Mouse (Mus musculus) stomach, embryonic 16.5 days (tissue): ENCODE measurements around the gene Tmem238l. TPM values are rescaled to one million over a fixed set of nuclear protein-coding genes. Genes with fewer than 3 reads are reported as not detected.

Source experiments
- ATAC-seq: fragments of 200-750 bp; cut with Nextera tagmentation; 2 replicates; pipeline ENCODE4 v1.8.0; 2017; ENCODE audit warnings: moderate number of reproducible peaks, moderate TSS enrichment; ENCODE audit not compliant: insufficient read depth, low FRiP score
- H3K27ac ChIP-seq: fragments of 300-500 bp; sonication (generic); 2 replicates; pipeline ENCODE4 v1.5.1; 2014; ENCODE audit warnings: low read length
- H3K27me3 ChIP-seq: fragments of 300-500 bp; sonication (generic); 2 replicates; pipeline ENCODE4 v1.6.1; 2014; ENCODE audit warnings: low read length, control low read depth, mixed read lengths; ENCODE audit not compliant: control insufficient read depth, insufficient read depth
- H3K36me3 ChIP-seq: fragments of 300-500 bp; sonication (generic); 2 replicates; pipeline ENCODE4 v1.6.1; 2014; ENCODE audit warnings: low read length; ENCODE audit not compliant: control insufficient read depth, insufficient read depth
- H3K4me1 ChIP-seq: fragments of 300-500 bp; sonication (generic); 2 replicates; pipeline ENCODE4 v1.6.1; 2014; ENCODE audit warnings: low read length, control low read depth, mixed read lengths; ENCODE audit not compliant: control insufficient read depth, insufficient read depth
- H3K4me2 ChIP-seq: fragments of 300-500 bp; sonication (generic); 2 replicates; pipeline ENCODE4 v1.6.1; 2014; ENCODE audit warnings: low read depth, low read length, mixed read lengths
- H3K4me3 ChIP-seq: fragments of 300-500 bp; sonication (generic); replicated peaks from 2 replicates; pipeline ENCODE4 v1.5.1; 2014; ENCODE audit warnings: mild to moderate bottlenecking, low read length
- H3K9ac ChIP-seq: fragments of 300-500 bp; sonication (generic); 2 replicates; pipeline ENCODE4 v1.6.1; 2014; ENCODE audit warnings: low read length
- H3K9me3 ChIP-seq: fragments of 300-500 bp; sonication (generic); replicated peaks from 2 replicates; pipeline ENCODE4 v1.6.1; 2016; ENCODE audit warnings: low read length, control low read depth; ENCODE audit not compliant: control insufficient read depth
- WGBS: fragments of 180-500 bp; shearing (Covaris S2); extraction: QIAGEN DNeasy Blood & Tissue Kit; methylation state at CpG from one replicate; pipeline ENCODE4 v1.1.7; 2014; 5-methylcytosine and 5-hydroxymethylcytosine counted together
- polyA plus RNA-seq: library from polyadenylated mRNA; unstranded; fragments of >200 nt; fragmentation: Nextera tagmentation; extraction: Ambion mirVana; gene quantifications from 2 replicates; pipeline ENCODE4 v1.2.1, GENCODE M21; 2015

Gene Tmem238l
- polyA plus RNA-seq, 1 experiment from 2014 or later: 1.0 TPM

DNA sequence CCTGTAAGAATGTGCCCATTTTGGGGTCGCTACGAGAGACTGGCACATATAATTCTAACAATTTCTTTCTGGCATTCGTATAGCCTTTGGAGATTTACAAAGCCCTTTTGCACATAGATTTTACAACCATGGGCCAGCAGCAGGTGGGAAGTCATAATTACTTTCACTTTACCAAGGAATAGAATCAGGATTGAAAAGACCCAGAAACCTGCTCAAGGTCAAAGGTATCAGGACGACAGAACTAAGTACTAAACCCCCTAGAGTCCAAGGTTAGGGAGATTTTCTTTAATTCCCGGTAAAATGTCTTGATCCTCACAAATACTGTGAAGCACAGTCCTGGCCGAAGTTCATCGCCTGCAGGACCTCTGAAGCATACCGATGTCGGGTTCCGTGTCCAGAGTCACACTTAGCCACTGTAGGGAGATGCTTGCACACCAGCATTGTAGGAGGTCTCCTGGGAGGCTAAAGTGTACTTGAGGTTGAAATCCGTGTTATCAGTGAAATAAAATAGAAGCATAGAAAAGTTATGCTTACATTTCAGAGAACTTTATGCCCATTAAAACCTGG lies 28.8 kb downstream of the Tmem238l start:
- peak overlapping the region; percentile 44 for H3K4me3 ChIP-seq
- WGBS: 31% methylated on average over 11 of the region's 11 CpGs
- H3K9ac ChIP-seq: peak overlapping the region; percentile 59
- peaks cover 21% of the 10 kb centered on the region for H3K4me1 ChIP-seq
- H3K27ac ChIP-seq: peak overlapping the region; percentile 90
- peak overlapping the region; percentile 53 for H3K4me2 ChIP-seq
- no peaks in the 10 kb centered on the region for H3K9me3 ChIP-seq
- no peaks in the 10 kb centered on the region for H3K36me3 ChIP-seq
- no peaks in the 10 kb centered on the region for H3K27me3 ChIP-seq
- no peak for ATAC-seq

DNA sequence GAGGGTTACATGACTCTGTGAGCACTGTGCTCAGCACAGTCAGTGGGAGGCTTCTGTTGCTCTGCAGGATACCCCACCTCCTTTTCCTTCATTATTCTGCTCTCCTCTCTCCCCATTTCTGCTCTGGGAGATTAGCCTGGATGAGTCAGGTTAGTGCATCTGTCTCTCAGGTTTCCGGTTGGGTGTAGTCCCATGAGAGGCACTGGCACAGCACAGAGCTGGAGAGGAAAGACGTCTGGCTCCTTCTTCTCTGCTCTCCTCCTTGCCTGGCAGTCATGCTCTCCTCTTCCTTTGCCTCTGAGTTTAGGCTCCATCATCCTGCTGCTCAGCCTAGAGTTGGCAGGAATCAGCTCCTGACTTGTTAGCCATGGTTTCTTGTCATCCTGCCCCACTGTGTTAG lies 35.7 kb downstream of the Tmem238l start:
- H3K36me3 ChIP-seq: no peaks in the 10 kb centered on the region
- WGBS: 76% methylated on average over 2 of the region's 2 CpGs
- no peak overlapping the region for H3K4me2 ChIP-seq
- H3K4me1 ChIP-seq: no peaks in the 10 kb centered on the region
- H3K9me3 ChIP-seq: no peaks in the 10 kb centered on the region
- no peak overlapping the region for H3K9ac ChIP-seq
- H3K4me3 ChIP-seq: no peak overlapping the region
- H3K27me3 ChIP-seq: no peaks in the 10 kb centered on the region
- ATAC-seq: no peak
- H3K27ac ChIP-seq: no peak overlapping the region

DNA sequence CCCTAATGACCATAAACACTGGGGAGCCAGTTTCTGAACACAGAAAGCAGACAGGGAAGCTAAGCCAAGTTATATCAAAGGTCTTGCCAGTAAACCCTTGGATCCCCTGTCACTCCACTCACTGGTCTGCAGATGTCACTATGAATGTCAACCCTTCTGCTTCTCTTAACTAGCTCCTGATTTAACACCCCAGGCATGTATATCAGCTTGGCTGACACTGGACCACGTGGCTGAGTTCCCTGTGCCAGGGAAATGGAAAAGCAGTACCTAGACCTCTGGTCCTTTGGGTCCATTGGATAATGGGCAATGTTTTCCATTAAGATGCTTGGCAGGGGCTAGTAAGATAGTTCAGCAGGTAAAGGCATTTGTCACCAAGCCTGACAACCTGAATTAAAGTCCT lies 37.2 kb downstream of the Tmem238l start:
- no peak overlapping the region for H3K4me2 ChIP-seq
- H3K4me3 ChIP-seq: no peak overlapping the region
- WGBS: 36% methylated on average over 1 of the region's 1 CpGs
- H3K4me1 ChIP-seq: no peaks in the 10 kb centered on the region
- ATAC-seq: no peak
- H3K36me3 ChIP-seq: no peaks in the 10 kb centered on the region
- no peaks in the 10 kb centered on the region for H3K9me3 ChIP-seq
- no peaks in the 10 kb centered on the region for H3K27me3 ChIP-seq
- no peak overlapping the region for H3K9ac ChIP-seq
- no peak overlapping the region for H3K27ac ChIP-seq

DNA sequence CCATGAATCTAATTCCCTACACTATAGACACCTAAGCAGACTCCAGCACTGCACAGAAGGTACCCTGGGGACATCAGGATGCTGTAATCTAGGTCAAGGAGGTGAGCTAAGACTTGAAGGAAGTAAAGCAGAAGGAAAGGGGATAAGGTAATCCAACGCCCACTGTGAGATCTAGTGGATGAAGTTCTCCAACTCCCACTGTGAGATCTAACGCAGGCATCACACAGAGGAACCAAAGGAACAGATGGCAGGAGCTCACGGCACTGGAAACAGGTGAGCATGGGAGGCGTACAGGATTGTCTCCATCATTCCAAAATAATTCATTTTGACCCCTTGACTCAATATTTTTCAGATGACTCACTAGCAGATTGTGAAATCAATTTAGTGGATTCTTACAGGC lies 40.0 kb downstream of the Tmem238l start:
- Histone ChIP-seq H3K27me3 (no peaks in the 10 kb centered on the region), H3K9me3 (no peaks in the 10 kb centered on the region), H3K27ac (no peak overlapping the region), H3K9ac (no peak overlapping the region), H3K4me1 (no peaks in the 10 kb centered on the region), H3K4me2 (no peak overlapping the region), H3K36me3 (no peaks in the 10 kb centered on the region), H3K4me3 (no peak overlapping the region)
- no peak for ATAC-seq
- 69% methylated on average over 4 of the region's 4 CpGs for whole genome bisulfite sequencing

DNA sequence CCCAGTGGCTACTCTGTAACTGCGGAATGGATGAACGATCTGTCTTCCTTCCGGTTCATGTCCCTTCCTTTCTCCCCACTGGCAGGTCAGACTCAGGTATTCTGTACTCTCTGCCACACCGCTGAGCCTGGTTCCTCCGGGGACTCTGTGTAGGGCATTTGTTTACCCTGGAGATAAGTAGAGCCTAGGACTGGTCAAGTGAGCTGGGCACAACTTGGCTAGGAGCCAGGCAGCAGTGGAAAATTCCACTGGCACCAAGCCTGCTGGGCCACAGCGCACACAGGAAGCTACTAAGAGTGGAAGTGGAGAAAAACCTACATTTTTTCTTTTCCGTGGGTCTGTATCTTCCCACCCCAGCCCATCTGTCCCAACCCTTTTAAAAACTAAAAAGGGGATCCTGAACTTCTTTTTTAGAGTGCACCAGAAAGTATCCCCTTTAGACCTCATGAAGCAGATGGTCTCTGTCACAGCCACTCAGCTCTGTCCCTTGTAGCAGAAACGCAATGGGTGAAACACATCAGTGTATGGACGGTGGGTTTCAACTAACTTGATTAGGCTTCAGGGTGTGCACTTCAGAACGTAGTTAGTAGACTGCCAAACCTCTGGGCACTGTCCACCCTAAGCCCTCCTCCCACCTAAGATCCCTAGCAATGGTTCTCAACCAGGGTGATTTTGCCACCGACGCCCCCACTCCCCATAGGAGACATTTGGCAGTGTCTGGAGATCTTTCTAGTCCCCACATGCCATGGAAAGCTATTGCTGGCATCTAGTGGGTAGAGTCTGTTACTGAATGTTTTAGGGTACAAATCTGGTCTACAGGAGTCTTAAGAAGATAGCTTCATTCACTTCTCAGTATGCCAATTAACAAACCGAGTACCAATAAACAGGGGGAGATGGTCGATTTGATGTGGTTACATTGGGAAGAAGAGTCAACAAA lies 42.3 kb downstream of the Tmem238l start:
- H3K27ac ChIP-seq: 0 out of 2 replicates have a peak overlapping the region, but pooled peaks have one; percentile 24
- H3K36me3 ChIP-seq: no peaks in the 10 kb centered on the region
- no peak overlapping the region for H3K9ac ChIP-seq
- H3K4me2 ChIP-seq: no peak overlapping the region
- no peaks in the 10 kb centered on the region for H3K27me3 ChIP-seq
- 61% methylated on average over 14 of the region's 14 CpGs for WGBS
- peak; percentile 86 for ATAC-seq
- no peak overlapping the region for H3K4me3 ChIP-seq
- no peaks in the 10 kb centered on the region for H3K4me1 ChIP-seq
- H3K9me3 ChIP-seq: no peaks in the 10 kb centered on the region

DNA sequence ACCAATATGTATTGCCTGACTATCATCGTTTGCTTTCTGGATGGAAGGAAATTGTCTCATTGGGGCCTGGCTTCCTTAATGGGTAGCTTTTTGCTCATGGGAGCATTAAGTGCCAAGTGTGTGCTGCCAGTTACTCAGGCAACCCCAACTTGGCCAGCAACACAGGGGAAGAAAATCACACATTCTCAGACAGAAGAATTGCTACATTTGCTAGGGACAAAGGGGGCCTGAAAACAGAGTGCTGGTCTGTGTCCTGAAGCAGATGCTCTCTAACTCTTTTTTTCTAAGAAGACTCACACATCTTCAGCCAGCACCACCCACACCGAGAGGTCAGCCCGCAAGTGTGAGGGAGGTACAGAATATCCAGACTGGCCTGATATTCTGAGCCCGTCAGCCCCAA lies 44.2 kb downstream of the Tmem238l start:
- 84% methylated on average over 4 of the region's 4 CpGs for WGBS
- no peak overlapping the region for H3K4me2 ChIP-seq
- no peak overlapping the region for H3K4me3 ChIP-seq
- no peaks in the 10 kb centered on the region for H3K9me3 ChIP-seq
- no peak overlapping the region for H3K9ac ChIP-seq
- H3K27ac ChIP-seq: no peak overlapping the region
- H3K4me1 ChIP-seq: no peaks in the 10 kb centered on the region
- no peak for ATAC-seq
- no peaks in the 10 kb centered on the region for H3K27me3 ChIP-seq
- H3K36me3 ChIP-seq: no peaks in the 10 kb centered on the region

DNA sequence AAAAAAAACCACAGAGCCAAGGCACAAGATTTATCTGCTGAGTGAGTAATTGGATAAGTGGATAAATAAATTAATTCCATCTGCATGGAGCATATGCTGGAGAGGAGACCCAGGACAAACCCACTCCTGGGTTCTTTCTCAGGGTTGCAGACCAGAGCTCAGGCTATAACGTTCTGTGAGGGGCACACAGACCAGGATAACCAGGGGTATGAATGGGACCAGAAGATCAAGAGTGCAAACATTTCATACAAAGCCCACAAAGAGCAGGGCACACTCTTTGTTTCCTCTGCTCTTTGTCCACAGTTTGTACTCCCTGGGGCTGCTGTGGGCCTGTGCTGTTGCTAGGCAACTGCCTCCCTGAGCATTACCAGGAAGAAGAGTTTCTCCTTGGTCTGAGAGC lies 45.3 kb downstream of the Tmem238l start:
- Histone ChIP-seq H3K36me3 (no peaks in the 10 kb centered on the region), H3K4me3 (no peak overlapping the region), H3K9ac (no peak overlapping the region), H3K9me3 (no peaks in the 10 kb centered on the region), H3K27me3 (no peaks in the 10 kb centered on the region), H3K27ac (no peak overlapping the region), H3K4me2 (no peak overlapping the region), H3K4me1 (no peaks in the 10 kb centered on the region)
- ATAC-seq: no peak
- 43% methylated on average over 1 of the region's 1 CpGs for WGBS

DNA sequence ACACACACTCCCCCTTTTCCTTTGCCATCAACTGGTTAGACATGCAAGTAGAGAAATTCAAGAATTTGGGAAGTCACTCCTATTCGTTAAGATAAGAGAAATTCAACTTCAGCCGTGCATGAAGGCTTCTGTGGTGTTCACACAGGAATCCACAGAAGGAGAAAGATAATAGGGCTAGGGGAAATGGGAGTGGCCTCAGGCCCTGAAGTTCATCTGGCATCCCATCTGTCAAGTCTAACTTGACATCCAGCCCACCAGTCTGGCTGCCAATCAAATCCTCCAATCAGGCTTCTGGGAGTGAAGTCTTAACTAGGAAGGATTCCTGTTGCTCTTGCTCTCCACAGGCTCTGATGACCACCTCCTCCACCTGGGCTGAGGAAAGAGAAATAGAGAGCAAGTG lies 46.5 kb downstream of the Tmem238l start:
- Histone ChIP-seq H3K4me1 (no peaks in the 10 kb centered on the region), H3K9ac (no peak overlapping the region), H3K27me3 (no peaks in the 10 kb centered on the region), H3K4me3 (no peak overlapping the region), H3K27ac (no peak overlapping the region), H3K4me2 (no peak overlapping the region), H3K9me3 (no peaks in the 10 kb centered on the region), H3K36me3 (no peaks in the 10 kb centered on the region)
- WGBS: 56% methylated on average over 2 of the region's 2 CpGs
- no peak for ATAC-seq

DNA sequence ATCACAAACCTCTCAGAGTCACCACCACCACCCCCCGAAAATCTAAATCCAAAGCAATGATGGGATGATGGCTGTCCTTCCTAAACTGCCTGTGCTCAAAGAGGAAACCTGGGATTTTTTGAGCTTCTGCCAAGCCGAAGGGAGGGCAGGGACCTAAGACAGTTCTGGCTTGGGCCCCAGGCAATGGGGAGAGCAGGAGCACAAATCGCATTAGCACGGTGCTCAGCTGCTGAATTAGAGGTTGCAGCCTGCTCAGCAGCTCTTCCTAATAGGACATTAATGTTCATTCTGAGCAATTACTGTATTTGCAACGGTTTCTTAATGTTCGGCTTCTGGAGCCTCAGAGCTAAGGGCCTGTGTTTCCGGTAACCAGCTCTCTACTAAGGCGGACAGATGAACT lies 51.5 kb downstream of the Tmem238l start:
- Histone ChIP-seq H3K27me3 (no peaks in the 10 kb centered on the region), H3K4me2 (no peak overlapping the region), H3K9me3 (no peaks in the 10 kb centered on the region), H3K4me3 (no peak overlapping the region), H3K27ac (no peak overlapping the region), H3K9ac (no peak overlapping the region), H3K4me1 (peaks cover 6% of the 10 kb centered on the region; the same call in 1 of the 2 replicates), H3K36me3 (no peaks in the 10 kb centered on the region)
- WGBS: 71% methylated on average over 8 of the region's 8 CpGs
- 0 out of 2 replicates have a peak, but pooled peaks have one; percentile 25 for ATAC-seq
